Mouse (Mus musculus) B cell, adult 67 days (primary cell): ENCODE measurements around the gene Ttn. TPM values are rescaled to one million over a fixed set of nuclear protein-coding genes. Genes with fewer than 3 reads are reported as not detected.

Experiments
- total RNA-seq, 2 experiments: library from RNA; stranded (reverse); gene quantifications; 4 replicates each; pipeline ENCODE4 v1.2.4; 2023

Gene Ttn
- total RNA-seq: under 1 TPM in 1 of 2 experiments, not detected in 1; 0.03 TPM

GRCm38 (mm10) chr2:76982391-76983145 lies at the start of gene Ttn:
Gene Ttn, minus strand, starts transcription at chr2:76982547.

GRCm38 (mm10) chr2:76674725-76675427 lies 307.5 kb downstream of the Ttn start, which contains the start of gene Plekha3:
Gene Plekha3, plus strand, starts transcription at chr2:76675281.

GRCm38 (mm10) chr2:76672966-76673392 lies 309.4 kb downstream of the Ttn start, which contains the start of gene Fkbp7:
Gene Fkbp7, minus strand, starts transcription at chr2:76673116.

Other genes with a start within 250 kb of the Ttn start
- gene Ccdc141, start 188.1 kb upstream of the Ttn start, total RNA-seq: 1 to 10 TPM; 3.4 to 9.2 TPM